Mouse (Mus musculus) liver, embryonic 11.5 days (tissue): ENCODE data around the gene Utf1. TPM values are rescaled to one million over a fixed set of nuclear protein-coding genes. Genes with fewer than 3 reads are reported as not detected.
A peak's percentile ranks its signal among the peaks of the same experiment; 100 is the strongest.

Source experiments
- ATAC-seq: fragments of 200-750 bp; cut with Nextera tagmentation; replicated peaks from 2 replicates; pipeline ENCODE4 v1.8.0; 2017; ENCODE audit warnings: moderate number of reproducible peaks, mild to moderate bottlenecking, moderate TSS enrichment, moderate library complexity; ENCODE audit not compliant: low FRiP score
- DNase-seq: peaks from one replicate; pipeline ENCODE4 v3.0.0-alpha.2; 2017; ENCODE audit warnings: low spot score
- H3K27ac ChIP-seq: fragments of 300-500 bp; sonication (generic); 2 replicates; pipeline ENCODE4 v1.5.1; 2014; ENCODE audit warnings: mild to moderate bottlenecking, low read depth, low read length, control low read depth
- H3K27me3 ChIP-seq: fragments of 300-500 bp; sonication (generic); replicated peaks from 2 replicates; pipeline ENCODE4 v1.6.1; 2014; ENCODE audit warnings: low read length, mixed read lengths; ENCODE audit not compliant: control insufficient read depth, insufficient read depth
- H3K36me3 ChIP-seq: fragments of 300-500 bp; sonication (generic); 2 replicates; pipeline ENCODE4 v1.6.1; 2014; ENCODE audit warnings: mild to moderate bottlenecking, low read length, moderate library complexity, mixed read lengths; ENCODE audit not compliant: control insufficient read depth, insufficient read depth
- H3K4me1 ChIP-seq: fragments of 300-500 bp; sonication (generic); replicated peaks from 2 replicates; pipeline ENCODE4 v1.6.1; 2014; ENCODE audit warnings: low read length, mixed read lengths; ENCODE audit not compliant: control insufficient read depth, insufficient read depth
- H3K4me2 ChIP-seq: fragments of 300-500 bp; sonication (generic); 2 replicates; pipeline ENCODE4 v1.6.1; 2014; ENCODE audit warnings: mild to moderate bottlenecking, control low read depth, moderate library complexity
- H3K4me3 ChIP-seq: fragments of 300-500 bp; sonication (generic); 2 replicates; pipeline ENCODE4 v1.5.1; 2014; ENCODE audit warnings: low read depth, low read length, control low read depth
- H3K9ac ChIP-seq: fragments of 300-500 bp; sonication (generic); 2 replicates; pipeline ENCODE4 v1.6.1; 2014; ENCODE audit warnings: low read depth, low read length, control low read depth
- H3K9me3 ChIP-seq: fragments of 300-500 bp; sonication (generic); 2 replicates; pipeline ENCODE4 v1.6.1; 2016; ENCODE audit warnings: low read length, inconsistent platforms, mixed read lengths; ENCODE audit not compliant: control insufficient read depth
- WGBS: fragments of 180-500 bp; shearing (Covaris S2); extraction: QIAGEN DNeasy Blood & Tissue Kit; methylation state at CpG from one replicate; pipeline ENCODE4 v1.1.7; 2014; 5-methylcytosine and 5-hydroxymethylcytosine counted together
- polyA plus RNA-seq: library from polyadenylated mRNA; unstranded; fragments of >200 nt; fragmentation: Nextera tagmentation; extraction: Ambion mirVana; gene quantifications from 2 replicates; pipeline ENCODE4 v1.2.1, GENCODE M21; 2014

The Utf1 gene
- polyA plus RNA-seq, 1 experiment from 2014 or later: not detected

DNA sequence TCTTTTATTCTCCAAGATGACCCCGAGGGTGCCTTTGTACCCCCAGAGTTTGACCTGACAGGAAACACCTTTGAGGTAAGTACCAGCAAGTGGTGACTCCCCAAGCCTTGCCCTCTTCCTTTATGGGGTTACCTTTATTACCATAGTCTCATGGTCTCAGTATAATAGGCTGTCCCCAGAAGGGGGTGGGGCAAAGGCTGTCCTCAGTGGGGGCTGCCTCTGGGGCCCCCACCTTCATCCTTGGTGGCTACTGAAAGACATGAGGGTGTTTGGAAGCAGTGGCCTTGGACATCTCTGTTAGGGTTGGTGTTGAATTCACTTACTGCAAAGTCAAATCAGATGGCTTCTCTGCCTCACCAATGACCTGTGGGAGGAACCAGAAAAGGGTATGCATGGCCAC is 41.6 kb upstream of the Utf1 start:
- Histone ChIP-seq H3K27ac (no peak overlapping the region), H3K4me2 (no peak overlapping the region), H3K4me1 (no peaks in the 10 kb centered on the region), H3K9me3 (no peaks in the 10 kb centered on the region), H3K27me3 (no peaks in the 10 kb centered on the region), H3K9ac (no peak overlapping the region), H3K36me3 (no peaks in the 10 kb centered on the region), H3K4me3 (no peak overlapping the region)
- WGBS: 43% methylated on average over 1 of the region's 1 CpGs
- no peak for ATAC-seq
- no peak for DNase-seq

- H3K4me3 ChIP-seq: no peak overlapping the region
- ATAC-seq (no peak), DNase-seq (no peak)
- H3K9me3 ChIP-seq: no peaks in the 10 kb centered on the region
- no peaks in the 10 kb centered on the region for H3K4me1 ChIP-seq
- H3K36me3 ChIP-seq: no peaks in the 10 kb centered on the region
- no peaks in the 10 kb centered on the region; the same call in 1 of the 2 replicates for H3K27me3 ChIP-seq
- H3K9ac ChIP-seq: no peak overlapping the region
- H3K27ac ChIP-seq: no peak overlapping the region
- 20% methylated on average over 6 of the region's 6 CpGs for WGBS
- H3K4me2 ChIP-seq: peak overlapping the region; percentile 37; the same call in 1 of the 2 replicates
Observed at GRCm38 (mm10) chr7:139905261-139905660, 38.3 kb upstream of the Utf1 start.

DNA sequence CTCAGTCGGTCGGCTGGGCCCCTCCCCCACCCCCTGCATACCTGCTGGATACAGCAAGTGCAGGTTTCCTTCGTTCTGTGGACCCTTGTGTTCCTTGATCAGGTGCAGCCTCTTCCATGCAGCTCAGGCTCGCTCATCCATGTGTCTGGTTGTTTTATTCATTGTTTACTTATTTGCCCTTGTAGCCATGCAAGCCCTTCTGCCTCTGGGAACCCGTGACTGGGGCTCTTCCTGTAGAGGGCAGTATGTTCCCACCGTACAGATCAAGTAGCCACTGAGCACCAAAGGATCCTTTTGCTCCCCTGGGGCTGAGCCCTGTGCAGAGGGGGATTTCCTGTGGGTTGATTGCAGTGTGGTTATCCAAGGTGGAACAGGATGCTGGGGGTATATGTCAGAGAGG is 37.9 kb upstream of the Utf1 start:
- no peak overlapping the region for H3K4me3 ChIP-seq
- ATAC-seq: peak; percentile 58
- H3K27me3 ChIP-seq: no peaks in the 10 kb centered on the region; the same call in 1 of the 2 replicates
- 7% methylated on average over 6 of the region's 6 CpGs for WGBS
- H3K9me3 ChIP-seq: no peaks in the 10 kb centered on the region
- no peak overlapping the region for H3K27ac ChIP-seq
- no peak for DNase-seq
- no peak overlapping the region for H3K9ac ChIP-seq
- no peaks in the 10 kb centered on the region for H3K36me3 ChIP-seq
- no peaks in the 10 kb centered on the region for H3K4me1 ChIP-seq
- peak overlapping the region; percentile 37; the same call in 1 of the 2 replicates for H3K4me2 ChIP-seq

DNA sequence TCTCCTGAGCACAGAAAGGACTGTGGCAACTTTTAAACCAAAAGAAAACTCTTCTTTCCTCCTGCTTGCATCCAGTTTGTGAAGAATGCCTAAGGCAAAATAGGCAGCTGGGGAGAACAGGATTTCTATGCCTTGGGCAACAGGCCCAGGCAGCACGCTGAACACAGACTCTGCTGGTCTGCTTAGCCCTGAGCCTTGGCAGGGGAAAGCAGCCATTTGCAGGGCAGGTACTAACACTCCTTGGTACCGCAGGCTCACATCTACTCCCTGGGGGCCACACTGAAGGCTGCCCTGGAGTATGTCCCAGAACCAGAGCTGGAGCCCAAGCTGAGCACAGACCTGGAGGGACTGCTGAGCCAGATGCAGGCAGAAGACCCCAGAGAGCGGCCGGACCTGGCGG is 35.4 kb upstream of the Utf1 start:
- no peak overlapping the region for H3K4me3 ChIP-seq
- no peaks in the 10 kb centered on the region for H3K36me3 ChIP-seq
- no peak overlapping the region for H3K9ac ChIP-seq
- H3K4me2 ChIP-seq: no peak overlapping the region
- DNase-seq (no peak), ATAC-seq (no peak)
- peaks cover 5% of the 10 kb centered on the region; the same call in 1 of the 2 replicates for H3K27me3 ChIP-seq
- H3K9me3 ChIP-seq: no peaks in the 10 kb centered on the region
- no peaks in the 10 kb centered on the region for H3K4me1 ChIP-seq
- WGBS: 78% methylated on average over 5 of the region's 5 CpGs
- H3K27ac ChIP-seq: no peak overlapping the region

- WGBS: 55% methylated on average over 6 of the region's 6 CpGs
- Histone ChIP-seq H3K27ac (no peak overlapping the region), H3K4me3 (no peak overlapping the region), H3K27me3 (peaks cover 17% of the 10 kb centered on the region), H3K36me3 (no peaks in the 10 kb centered on the region), H3K4me1 (no peaks in the 10 kb centered on the region), H3K4me2 (no peak overlapping the region), H3K9me3 (no peaks in the 10 kb centered on the region), H3K9ac (no peak overlapping the region)
- ATAC-seq (no peak), DNase-seq (no peak)
Observed at GRCm38 (mm10) chr7:139909469-139909868, 34.1 kb upstream of the Utf1 start.

GRCm38 (mm10) chr7:139910204-139910835 is 33.3 kb upstream of the Utf1 start:
- Histone ChIP-seq H3K4me3 (no peak overlapping the region), H3K9ac (no peak overlapping the region), H3K27me3 (peaks cover 23% of the 10 kb centered on the region), H3K36me3 (no peaks in the 10 kb centered on the region), H3K4me1 (no peaks in the 10 kb centered on the region; the same call in 1 of the 2 replicates), H3K4me2 (no peak overlapping the region), H3K9me3 (no peaks in the 10 kb centered on the region), H3K27ac (no peak overlapping the region)
- ATAC-seq (no peak), DNase-seq (no peak)
- 56% methylated on average over 11 of the region's 11 CpGs for WGBS

- peak; percentile 47 for DNase-seq
- Histone ChIP-seq H3K4me1 (no peaks in the 10 kb centered on the region; the same call in 1 of the 2 replicates), H3K36me3 (no peaks in the 10 kb centered on the region), H3K9ac (no peak overlapping the region), H3K27ac (no peak overlapping the region), H3K4me3 (peak overlapping the region; percentile 33), H3K4me2 (peak overlapping the region; percentile 58), H3K27me3 (peaks cover 39% of the 10 kb centered on the region), H3K9me3 (no peaks in the 10 kb centered on the region)
- WGBS: 10% methylated on average over 29 of the region's 29 CpGs
- ATAC-seq: peak; percentile 84
Observed at GRCm38 (mm10) chr7:139914141-139915047, 29.2 kb upstream of the Utf1 start.

- H3K9ac ChIP-seq: no peak overlapping the region
- DNase-seq (no peak), ATAC-seq (no peak)
- H3K4me1 ChIP-seq: no peaks in the 10 kb centered on the region; the same call in 1 of the 2 replicates
- H3K9me3 ChIP-seq: no peaks in the 10 kb centered on the region
- 11% methylated on average over 14 of the region's 14 CpGs for WGBS
- H3K27me3 ChIP-seq: peaks cover 40% of the 10 kb centered on the region
- H3K36me3 ChIP-seq: no peaks in the 10 kb centered on the region
- H3K27ac ChIP-seq: no peak overlapping the region
- H3K4me3 ChIP-seq: no peak overlapping the region
- H3K4me2 ChIP-seq: peak overlapping the region; percentile 28; the same call in 1 of the 2 replicates
Observed at GRCm38 (mm10) chr7:139915646-139916257, 27.8 kb upstream of the Utf1 start.
